Mouse (Mus musculus) olfactory bulb, adult 2 months (tissue): ENCODE results near the gene Aldh3b2.

Experiments
- CTCF ChIP-seq: fragments of 200-500 bp; IDR thresholded peaks from 2 replicates; pipeline ENCODE4 v1.5.1; 2012; ENCODE audit warnings: low read depth, mild to moderate bottlenecking, low read length, moderate library complexity; ENCODE audit not compliant: insufficient read depth
- POLR2A ChIP-seq: fragments of 200-500 bp; IDR thresholded peaks from 2 replicates; pipeline ENCODE4 v1.6.1; 2012; ENCODE audit warnings: mild to moderate bottlenecking, low read depth, low read length, moderate library complexity; ENCODE audit not compliant: insufficient read depth

- TF ChIP-seq POLR2A (no peak), CTCF (no peak)
Observed at GRCm38 (mm10) chr19:3988750-3989149, 16.6 kb downstream of the Aldh3b2 start.
